Mouse (Mus musculus): ENCODE measurements at regions not wholly inside any gene's neighbourhood (a gene's known extent, or its start where the extent isn't known, plus 50 kb on each side); places are given as distances from the start of the nearest gene placed in this dataset.
"Not testable (repeated sequence)": the region's sequence is repeated elsewhere in the genome, so short reads cannot be mapped to it uniquely, and the experiment has no call there.

DNA sequence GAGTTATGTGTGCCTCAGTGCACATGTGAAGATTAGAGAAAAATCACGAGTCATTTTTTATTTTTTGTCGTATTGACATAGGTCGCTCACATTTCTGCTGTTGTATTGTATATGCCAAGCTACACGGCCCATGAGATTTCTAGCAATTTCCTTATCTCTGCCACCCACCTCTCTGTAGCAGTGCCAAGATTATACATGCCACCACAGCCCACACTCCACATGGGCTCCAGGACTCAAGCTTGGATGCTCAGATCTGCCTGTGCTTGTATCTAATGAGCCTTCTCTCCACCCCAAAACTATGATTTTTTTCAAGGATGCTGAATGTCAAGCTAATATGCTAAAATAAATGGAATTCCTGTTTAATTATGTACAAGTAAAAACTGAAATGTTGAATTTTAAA, 259.3 kb upstream of the Pld5 start:
- no peak overlapping the region for H3K4me3 ChIP-seq (ENCODE audit: low read depth, low read length)
- ATAC-seq (ENCODE audit: low read depth) = no peak
- no peaks in the 10 kb centered on the region for H3K36me3 ChIP-seq (ENCODE audit: control insufficient read depth, insufficient read depth, low read length)
- no peak overlapping the region for H3K4me2 ChIP-seq (ENCODE audit: low read depth, low read length)
- H3K9me3 ChIP-seq (ENCODE audit: control insufficient read depth, low read length) = no peaks in the 10 kb centered on the region
- 87% methylated on average over 4 of the region's 4 CpGs for WGBS
- H3K27me3 ChIP-seq (ENCODE audit: control insufficient read depth, insufficient read depth, low read length) = no peaks in the 10 kb centered on the region
- no peaks in the 10 kb centered on the region for H3K4me1 ChIP-seq (ENCODE audit: control insufficient read depth, insufficient read depth, low read length)
- no peak overlapping the region for H3K27ac ChIP-seq (ENCODE audit: low read depth, low read length)
- H3K9ac ChIP-seq (replicated peaks; ENCODE audit: low read depth, low read length) = no peak overlapping the region

GRCm38 (mm10) chr1:176529037-176529436, 253.9 kb upstream of the Pld5 start:
- H3K36me3 ChIP-seq (ENCODE audit: control insufficient read depth, insufficient read depth, low read length) = no peaks in the 10 kb centered on the region
- H3K9ac ChIP-seq (replicated peaks; ENCODE audit: low read depth, low read length) = no peak overlapping the region
- no peaks in the 10 kb centered on the region for H3K9me3 ChIP-seq (ENCODE audit: control insufficient read depth, low read length)
- H3K27me3 ChIP-seq (ENCODE audit: control insufficient read depth, insufficient read depth, low read length) = no peaks in the 10 kb centered on the region
- ATAC-seq (ENCODE audit: low read depth) = no peak
- WGBS = 52% methylated on average over 2 of the region's 2 CpGs
- no peak overlapping the region for H3K4me3 ChIP-seq (ENCODE audit: low read depth, low read length)
- H3K27ac ChIP-seq (ENCODE audit: low read depth, low read length) = no peak overlapping the region
- H3K4me1 ChIP-seq (ENCODE audit: control insufficient read depth, insufficient read depth, low read length) = no peaks in the 10 kb centered on the region
- H3K4me2 ChIP-seq (ENCODE audit: low read depth, low read length) = no peak overlapping the region

GRCm38 (mm10) chr1:176511467-176511866, 236.4 kb upstream of the Pld5 start:
- no peaks in the 10 kb centered on the region for H3K27me3 ChIP-seq (ENCODE audit: control insufficient read depth, insufficient read depth, low read length)
- H3K36me3 ChIP-seq (ENCODE audit: control insufficient read depth, insufficient read depth, low read length) = no peaks in the 10 kb centered on the region
- H3K27ac ChIP-seq (ENCODE audit: low read depth, low read length) = no peak overlapping the region
- no peak for ATAC-seq (ENCODE audit: low read depth)
- no peak overlapping the region for H3K9ac ChIP-seq (replicated peaks; ENCODE audit: low read depth, low read length)
- 63% methylated on average over 3 of the region's 3 CpGs for WGBS
- no peak overlapping the region for H3K4me3 ChIP-seq (ENCODE audit: low read depth, low read length)
- no peaks in the 10 kb centered on the region for H3K4me1 ChIP-seq (ENCODE audit: control insufficient read depth, insufficient read depth, low read length)
- no peaks in the 10 kb centered on the region for H3K9me3 ChIP-seq (ENCODE audit: control insufficient read depth, low read length)
- H3K4me2 ChIP-seq (ENCODE audit: low read depth, low read length) = no peak overlapping the region

DNA sequence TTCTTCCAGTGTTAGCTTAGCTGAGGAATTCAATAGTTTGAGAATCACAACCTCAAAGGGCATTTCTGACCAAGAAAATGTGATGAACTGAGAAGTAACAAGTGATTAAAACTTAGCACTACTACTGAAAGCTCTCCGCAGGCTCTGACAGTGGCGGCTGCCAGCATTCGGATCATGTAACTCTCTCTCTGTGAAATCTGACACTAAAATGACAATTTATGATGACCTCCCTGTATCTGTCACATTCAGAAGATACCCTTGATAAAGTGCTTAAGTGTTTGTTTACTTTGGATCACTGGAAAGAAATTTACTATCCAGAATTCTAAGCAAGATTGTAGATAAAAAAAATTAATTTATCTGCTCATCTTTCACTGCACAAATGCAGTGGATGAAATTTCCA, 230.3 kb upstream of the Pld5 start:
- Histone ChIP-seq H3K4me3 (ENCODE audit: low read depth, low read length) (no peak overlapping the region), H3K27me3 (ENCODE audit: control insufficient read depth, insufficient read depth, low read length) (no peaks in the 10 kb centered on the region), H3K9me3 (ENCODE audit: control insufficient read depth, low read length) (no peaks in the 10 kb centered on the region), H3K27ac (ENCODE audit: low read depth, low read length) (no peak overlapping the region), H3K9ac (replicated peaks; ENCODE audit: low read depth, low read length) (no peak overlapping the region), H3K36me3 (ENCODE audit: control insufficient read depth, insufficient read depth, low read length) (no peaks in the 10 kb centered on the region), H3K4me1 (ENCODE audit: control insufficient read depth, insufficient read depth, low read length) (no peaks in the 10 kb centered on the region), H3K4me2 (ENCODE audit: low read depth, low read length) (no peak overlapping the region)
- no peak for ATAC-seq (ENCODE audit: low read depth)
- WGBS = 82% methylated on average over 3 of the region's 3 CpGs

DNA sequence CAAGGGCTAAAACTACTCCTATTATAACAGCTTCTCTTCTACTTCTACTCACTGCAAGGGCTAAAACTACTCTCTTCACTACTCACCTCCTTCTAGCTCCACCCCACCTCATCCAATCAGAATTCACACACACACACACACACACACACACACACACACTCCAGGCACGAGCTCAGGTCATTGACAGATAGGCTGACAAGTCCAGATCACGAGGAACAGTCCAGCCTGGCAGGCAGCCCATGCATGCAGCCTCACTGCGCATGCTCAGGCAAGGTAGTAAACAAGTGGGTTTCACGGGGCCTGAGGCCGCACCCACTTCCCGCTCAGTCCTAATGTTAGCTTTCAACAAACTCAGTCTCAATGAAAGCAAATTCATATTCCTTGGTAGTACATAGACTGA, 229.6 kb upstream of the Pld5 start:
- not testable (repeated sequence) for ATAC-seq (ENCODE audit: low read depth); H3K27me3 ChIP-seq (ENCODE audit: control insufficient read depth, insufficient read depth, low read length); H3K4me3 ChIP-seq (ENCODE audit: low read depth, low read length); H3K9ac ChIP-seq (replicated peaks; ENCODE audit: low read depth, low read length); H3K9me3 ChIP-seq (ENCODE audit: control insufficient read depth, low read length); H3K4me2 ChIP-seq (ENCODE audit: low read depth, low read length); H3K4me1 ChIP-seq (ENCODE audit: control insufficient read depth, insufficient read depth, low read length); H3K36me3 ChIP-seq (ENCODE audit: control insufficient read depth, insufficient read depth, low read length); H3K27ac ChIP-seq (ENCODE audit: low read depth, low read length)
- 75% methylated on average over 6 of the region's 6 CpGs for WGBS

DNA sequence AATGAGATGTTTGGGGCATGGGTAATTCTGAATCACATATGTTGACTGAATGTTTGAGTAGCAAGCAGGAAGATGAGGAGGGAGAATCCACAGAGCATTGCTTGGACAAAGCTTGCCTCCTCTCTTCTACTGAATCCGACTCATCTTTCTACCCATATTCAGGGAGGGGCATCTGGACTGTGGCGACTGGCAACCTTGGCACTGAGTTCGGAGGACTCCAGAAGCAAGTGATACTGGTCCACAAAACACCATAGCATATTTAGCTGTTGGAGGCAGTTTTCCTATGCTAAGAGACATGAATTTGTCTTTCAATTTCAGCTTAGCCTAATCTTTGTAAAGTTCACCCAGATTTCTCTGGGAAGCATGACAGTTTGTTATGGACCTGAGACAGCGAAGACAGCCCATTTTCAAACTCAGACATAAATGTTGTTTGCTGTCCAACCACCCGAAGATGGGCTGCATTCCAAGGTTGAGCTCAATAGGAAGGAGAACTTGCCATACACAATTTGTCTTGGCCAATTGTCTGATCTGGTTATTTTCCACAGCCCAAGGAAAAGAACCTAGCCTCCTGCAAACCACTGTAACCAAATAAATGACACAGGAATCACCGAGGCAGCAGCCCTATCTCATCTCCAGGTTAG, 224.0 kb upstream of the Pld5 start:
- Histone ChIP-seq H3K4me1 (ENCODE audit: control insufficient read depth, insufficient read depth, low read length) (no peaks in the 10 kb centered on the region), H3K4me3 (ENCODE audit: low read depth, low read length) (no peak overlapping the region), H3K4me2 (ENCODE audit: low read depth, low read length) (no peak overlapping the region), H3K36me3 (ENCODE audit: control insufficient read depth, insufficient read depth, low read length) (no peaks in the 10 kb centered on the region), H3K27me3 (ENCODE audit: control insufficient read depth, insufficient read depth, low read length) (no peaks in the 10 kb centered on the region), H3K9ac (replicated peaks; ENCODE audit: low read depth, low read length) (no peak overlapping the region), H3K9me3 (ENCODE audit: control insufficient read depth, low read length) (no peaks in the 10 kb centered on the region), H3K27ac (ENCODE audit: low read depth, low read length) (no peak overlapping the region)
- 89% methylated on average over 6 of the region's 6 CpGs for WGBS
- no peak for ATAC-seq (ENCODE audit: low read depth)

DNA sequence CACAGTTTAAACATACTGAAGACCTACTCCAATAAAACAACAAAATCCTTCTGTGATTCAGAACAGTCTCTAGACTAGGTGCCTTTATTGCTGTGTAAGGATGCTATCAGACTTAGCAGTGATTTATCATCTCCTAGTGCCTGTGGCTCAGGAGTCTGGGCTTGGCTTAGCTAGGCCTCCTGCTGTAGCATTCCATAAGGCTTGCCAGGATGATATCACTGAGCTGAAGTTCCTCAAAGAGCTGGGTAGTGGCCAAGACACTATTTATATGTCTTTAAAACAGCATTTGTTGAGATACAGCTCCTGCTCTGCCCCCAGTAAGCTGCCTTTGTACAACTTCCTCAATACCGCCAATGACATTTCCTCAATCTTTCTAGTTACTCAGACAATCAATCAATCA, 193.4 kb upstream of the Pld5 start:
- no peak for ATAC-seq (ENCODE audit: low read depth)
- Histone ChIP-seq H3K4me1 (ENCODE audit: control insufficient read depth, insufficient read depth, low read length) (no peaks in the 10 kb centered on the region), H3K27ac (ENCODE audit: low read depth, low read length) (no peak overlapping the region), H3K27me3 (ENCODE audit: control insufficient read depth, insufficient read depth, low read length) (no peaks in the 10 kb centered on the region), H3K4me2 (ENCODE audit: low read depth, low read length) (no peak overlapping the region), H3K4me3 (ENCODE audit: low read depth, low read length) (no peak overlapping the region), H3K9ac (replicated peaks; ENCODE audit: low read depth, low read length) (no peak overlapping the region), H3K9me3 (ENCODE audit: control insufficient read depth, low read length) (no peaks in the 10 kb centered on the region), H3K36me3 (ENCODE audit: control insufficient read depth, insufficient read depth, low read length) (no peaks in the 10 kb centered on the region)
- WGBS = 81% methylated on average over 1 of the region's 1 CpGs

- 90% methylated on average over 5 of the region's 5 CpGs for WGBS
- no peaks in the 10 kb centered on the region for H3K27me3 ChIP-seq (ENCODE audit: control insufficient read depth, insufficient read depth, low read length)
Measured at GRCm38 (mm10) chr1:176462125-176462524, 187.0 kb upstream of the Pld5 start.

DNA sequence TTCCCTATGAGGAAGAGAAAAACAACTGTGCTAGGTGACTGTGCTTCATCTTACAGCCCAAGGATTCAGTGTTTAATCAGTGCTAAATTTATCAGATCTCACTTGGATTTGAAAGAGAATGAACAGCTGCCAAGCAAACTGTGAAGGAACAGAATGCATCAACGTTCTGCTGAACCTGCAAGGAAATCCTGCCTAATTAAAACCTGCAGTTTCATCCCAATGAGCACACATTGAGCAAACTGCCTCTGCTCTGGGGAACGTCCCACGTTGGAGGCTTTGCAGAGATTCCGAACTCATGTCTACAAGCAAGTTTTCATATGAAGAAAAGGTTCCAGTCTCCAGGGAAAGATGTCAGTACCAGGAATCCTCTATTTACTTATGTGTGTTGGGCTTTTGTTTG, 171.6 kb upstream of the Pld5 start:
- no peak overlapping the region for H3K4me3 ChIP-seq (ENCODE audit: low read depth, low read length)
- ATAC-seq (ENCODE audit: low read depth) = no peak
- WGBS = 80% methylated on average over 4 of the region's 4 CpGs
- no peaks in the 10 kb centered on the region for H3K4me1 ChIP-seq (ENCODE audit: control insufficient read depth, insufficient read depth, low read length)
- H3K27me3 ChIP-seq (ENCODE audit: control insufficient read depth, insufficient read depth, low read length) = no peaks in the 10 kb centered on the region
- no peaks in the 10 kb centered on the region for H3K36me3 ChIP-seq (ENCODE audit: control insufficient read depth, insufficient read depth, low read length)
- no peak overlapping the region for H3K27ac ChIP-seq (ENCODE audit: low read depth, low read length)
- no peak overlapping the region for H3K9ac ChIP-seq (replicated peaks; ENCODE audit: low read depth, low read length)
- no peaks in the 10 kb centered on the region for H3K9me3 ChIP-seq (ENCODE audit: control insufficient read depth, low read length)
- H3K4me2 ChIP-seq (ENCODE audit: low read depth, low read length) = no peak overlapping the region

More at GRCm38 (mm10) chr1:176462125-176462524, 187.0 kb upstream of the Pld5 start:
- Histone ChIP-seq H3K4me3 (ENCODE audit: low read depth, low read length) (no peak overlapping the region), H3K9ac (replicated peaks; ENCODE audit: low read depth, low read length) (no peak overlapping the region), H3K9me3 (ENCODE audit: control insufficient read depth, low read length) (no peaks in the 10 kb centered on the region), H3K36me3 (ENCODE audit: control insufficient read depth, insufficient read depth, low read length) (no peaks in the 10 kb centered on the region), H3K27ac (ENCODE audit: low read depth, low read length) (no peak overlapping the region), H3K4me1 (ENCODE audit: control insufficient read depth, insufficient read depth, low read length) (no peaks in the 10 kb centered on the region), H3K4me2 (ENCODE audit: low read depth, low read length) (no peak overlapping the region)
- no peak for ATAC-seq (ENCODE audit: low read depth)
